Mouse (Mus musculus): ENCODE measurements around the gene Hoxa6. TPM values are rescaled to one million over a fixed set of nuclear protein-coding genes. Genes with fewer than 3 reads are reported as not detected.

Hoxa6 gene
- polyA plus RNA-seq, 1 experiment from 2014 or later: 1.2 TPM

GRCm38 (mm10) chr6:52207684-52207976 lies 892 bp downstream of the Hoxa6 start:
- no peaks in the 10 kb centered on the region for H3K9me3 ChIP-seq
- peaks cover 24% of the 10 kb centered on the region for H3K36me3 ChIP-seq
- H3K4me3 ChIP-seq: 0 out of 2 replicates have a peak overlapping the region, but pooled peaks have one; percentile 9
- no peak overlapping the region; the same call in 1 of the 2 replicates for H3K9ac ChIP-seq
- H3K4me1 ChIP-seq: peaks cover 89% of the 10 kb centered on the region
- ATAC-seq (ENCODE audit: low FRiP score, low read depth): no peak
- peaks cover 42% of the 10 kb centered on the region for H3K27me3 ChIP-seq
- H3K27ac ChIP-seq: no peak overlapping the region
- H3K4me2 ChIP-seq (replicated peaks): peak overlapping the region; percentile 90

GRCm38 (mm10) chr6:52206882-52207683 lies 1.4 kb downstream of the Hoxa6 start:
- Histone ChIP-seq H3K27ac (no peak overlapping the region), H3K27me3 (peaks cover 45% of the 10 kb centered on the region), H3K9ac (no peak overlapping the region; the same call in 1 of the 2 replicates), H3K9me3 (no peaks in the 10 kb centered on the region), H3K4me2 (replicated peaks) (peak overlapping the region; percentile 90), H3K36me3 (peaks cover 24% of the 10 kb centered on the region), H3K4me1 (peaks cover 86% of the 10 kb centered on the region), H3K4me3 (peak overlapping the region; percentile 9; the same call in 1 of the 2 replicates)
- WGBS: 29% methylated on average over 4 of the region's 4 CpGs
- no peak for ATAC-seq (ENCODE audit: low FRiP score, low read depth)

GRCm38 (mm10) chr6:52205638-52206621 lies 2.6 kb downstream of the Hoxa6 start:
- H3K36me3 ChIP-seq: peaks cover 24% of the 10 kb centered on the region
- no peak overlapping the region for H3K27ac ChIP-seq

GRCm38 (mm10) chr6:52205221-52205620 lies 3.3 kb downstream of the Hoxa6 start:
- Histone ChIP-seq H3K27ac (no peak overlapping the region), H3K36me3 (peaks cover 27% of the 10 kb centered on the region), H3K27me3 (peaks cover 52% of the 10 kb centered on the region), H3K9me3 (no peaks in the 10 kb centered on the region), H3K9ac (peak overlapping the region; percentile 64), H3K4me1 (peaks cover 87% of the 10 kb centered on the region), H3K4me2 (replicated peaks) (peak overlapping the region; percentile 90), H3K4me3 (peak overlapping the region; percentile 49)
- no peak for ATAC-seq (ENCODE audit: low FRiP score, low read depth)
- WGBS: 13% methylated on average over 14 of the region's 14 CpGs

More at GRCm38 (mm10) chr6:52205638-52206621, 2.6 kb downstream of the Hoxa6 start:
- peaks cover 46% of the 10 kb centered on the region for H3K27me3 ChIP-seq
- WGBS: 14% methylated on average over 55 of the region's 55 CpGs
- peak overlapping the region; percentile 90 for H3K4me2 ChIP-seq (replicated peaks)
- H3K4me1 ChIP-seq: peaks cover 84% of the 10 kb centered on the region
- no peaks in the 10 kb centered on the region for H3K9me3 ChIP-seq
- peak overlapping the region; percentile 49 for H3K4me3 ChIP-seq
- no peak for ATAC-seq (ENCODE audit: low FRiP score, low read depth)
- peak overlapping the region; percentile 64 for H3K9ac ChIP-seq

GRCm38 (mm10) chr6:52204050-52204752 lies 4.3 kb downstream of the Hoxa6 start, which contains the start of gene Hoxa5:
Gene Hoxa5, minus strand, starts transcription at chr6:52204587.
- ATAC-seq (ENCODE audit: low FRiP score, low read depth): no peak
- WGBS: 3% methylated on average over 65 of the region's 65 CpGs
- peak within 1 kb of the TSS; percentile 49 for H3K4me3 ChIP-seq
- H3K27ac ChIP-seq: no peak within 1 kb of the TSS; the same call in 1 of the 2 replicates
- peaks cover 62% of the 10 kb centered on the region for H3K27me3 ChIP-seq
- H3K36me3 ChIP-seq: peaks cover 33% of the 10 kb centered on the region
- H3K9ac ChIP-seq: peak within 1 kb of the TSS; percentile 72
- peak within 1 kb of the TSS; percentile 90 for H3K4me2 ChIP-seq (replicated peaks)
- peaks cover 81% of the 10 kb centered on the region for H3K4me1 ChIP-seq
- no peaks in the 10 kb centered on the region for H3K9me3 ChIP-seq

GRCm38 (mm10) chr6:52203371-52204049 lies 5.0 kb downstream of the Hoxa6 start:
- ATAC-seq (ENCODE audit: low FRiP score, low read depth): no peak; the same call in 1 of the 2 replicates

GRCm38 (mm10) chr6:52203121-52203370 lies 5.5 kb downstream of the Hoxa6 start:
- Histone ChIP-seq H3K4me2 (replicated peaks) (peak overlapping the region; percentile 90), H3K27ac (no peak overlapping the region), H3K36me3 (peaks cover 33% of the 10 kb centered on the region), H3K27me3 (peaks cover 67% of the 10 kb centered on the region), H3K4me3 (peak overlapping the region; percentile 49), H3K4me1 (peaks cover 69% of the 10 kb centered on the region), H3K9ac (peak overlapping the region; percentile 72), H3K9me3 (no peaks in the 10 kb centered on the region)
- ATAC-seq (ENCODE audit: low FRiP score, low read depth): no peak
- 13% methylated on average over 10 of the region's 10 CpGs for WGBS

More at GRCm38 (mm10) chr6:52203371-52204049, 5.0 kb downstream of the Hoxa6 start:
- WGBS: 4% methylated on average over 46 of the region's 46 CpGs
- Histone ChIP-seq H3K9me3 (no peaks in the 10 kb centered on the region), H3K4me2 (replicated peaks) (peak overlapping the region; percentile 90), H3K4me1 (peaks cover 74% of the 10 kb centered on the region), H3K27me3 (peaks cover 67% of the 10 kb centered on the region), H3K27ac (no peak overlapping the region; the same call in 1 of the 2 replicates), H3K9ac (peak overlapping the region; percentile 72), H3K36me3 (peaks cover 33% of the 10 kb centered on the region), H3K4me3 (peak overlapping the region; percentile 49)

- peaks cover 69% of the 10 kb centered on the region for H3K27me3 ChIP-seq
- no peak for ATAC-seq (ENCODE audit: low FRiP score, low read depth)
- peak overlapping the region; percentile 90 for H3K4me2 ChIP-seq (replicated peaks)
- H3K27ac ChIP-seq: no peak overlapping the region
- peak overlapping the region; percentile 72; the same call in 1 of the 2 replicates for H3K9ac ChIP-seq
- peaks cover 33% of the 10 kb centered on the region for H3K36me3 ChIP-seq
- peaks cover 65% of the 10 kb centered on the region for H3K4me1 ChIP-seq
- 35% methylated on average over 22 of the region's 22 CpGs for WGBS
- H3K9me3 ChIP-seq: no peaks in the 10 kb centered on the region
- H3K4me3 ChIP-seq: peak overlapping the region; percentile 49
Measured at GRCm38 (mm10) chr6:52202362-52203120, 6.0 kb downstream of the Hoxa6 start.

- H3K4me2 ChIP-seq (replicated peaks): 0 out of 2 replicates have a peak overlapping the region, but pooled peaks have one; percentile 2
- H3K4me1 ChIP-seq: peaks cover 53% of the 10 kb centered on the region
- no peak overlapping the region for H3K9ac ChIP-seq
- ATAC-seq (ENCODE audit: low FRiP score, low read depth): 0 out of 2 replicates have a peak, but pooled peaks have one; percentile 2
- WGBS: 33% methylated on average over 1 of the region's 1 CpGs
- H3K36me3 ChIP-seq: peaks cover 32% of the 10 kb centered on the region
- no peak overlapping the region for H3K4me3 ChIP-seq
- no peaks in the 10 kb centered on the region for H3K9me3 ChIP-seq
- peaks cover 73% of the 10 kb centered on the region for H3K27me3 ChIP-seq
- no peak overlapping the region for H3K27ac ChIP-seq
Measured at GRCm38 (mm10) chr6:52201269-52201668, 7.3 kb downstream of the Hoxa6 start.

GRCm38 (mm10) chr6:52200751-52201250 lies 7.7 kb downstream of the Hoxa6 start:
- peaks cover 74% of the 10 kb centered on the region for H3K27me3 ChIP-seq
- H3K4me2 ChIP-seq (replicated peaks): peak overlapping the region; percentile 19; the same call in 1 of the 2 replicates
- WGBS: 29% methylated on average over 10 of the region's 10 CpGs
- H3K9me3 ChIP-seq: no peaks in the 10 kb centered on the region
- H3K4me3 ChIP-seq: no peak overlapping the region
- no peak overlapping the region for H3K9ac ChIP-seq
- H3K4me1 ChIP-seq: peaks cover 48% of the 10 kb centered on the region
- ATAC-seq (ENCODE audit: low FRiP score, low read depth): peak; percentile 4; the same call in 1 of the 2 replicates
- H3K36me3 ChIP-seq: peaks cover 27% of the 10 kb centered on the region
- H3K27ac ChIP-seq: no peak overlapping the region

All from limb, embryonic 13.5 days (tissue).